Mouse (Mus musculus): ENCODE results near the gene Itgb1bp1.

Itgb1bp1 gene

GRCm38 (mm10) chr12:21191546-21191945 is 94.5 kb downstream of the Itgb1bp1 start:
- no peak for DNase-seq
